Mouse (Mus musculus): ENCODE measurements around the gene Tppp. TPM values are rescaled to one million over a fixed set of nuclear protein-coding genes. Genes with fewer than 3 reads are reported as not detected.
A peak's percentile ranks its signal among the peaks of the same experiment; 100 is the strongest.
"Not testable (repeated sequence)": the region's sequence is repeated elsewhere in the genome, so short reads cannot be mapped to it uniquely, and the experiment has no call there.

Tppp gene
- polyA plus RNA-seq, 1 experiment, result not detected

- TF ChIP-seq POLR2A (IDR thresholded peaks at IDR 0.05; ENCODE audit: low read depth, low read length) (no peak), CTCF (IDR thresholded peaks at IDR 0.05; ENCODE audit: borderline replicate concordance, insufficient read depth, low read length) (no peak)
- Histone ChIP-seq H3K4me3 (ENCODE audit: insufficient read depth, low read length) (no peak overlapping the region), H3K27ac (ENCODE audit: insufficient read depth, low read length) (no peak overlapping the region), H3K4me1 (ENCODE audit: control insufficient read depth, insufficient read depth, low read length) (no peaks in the 10 kb centered on the region)
These were observed 17.9 kb upstream of the Tppp start for GRCm38 (mm10) chr13:73991267-73991666.

DNA sequence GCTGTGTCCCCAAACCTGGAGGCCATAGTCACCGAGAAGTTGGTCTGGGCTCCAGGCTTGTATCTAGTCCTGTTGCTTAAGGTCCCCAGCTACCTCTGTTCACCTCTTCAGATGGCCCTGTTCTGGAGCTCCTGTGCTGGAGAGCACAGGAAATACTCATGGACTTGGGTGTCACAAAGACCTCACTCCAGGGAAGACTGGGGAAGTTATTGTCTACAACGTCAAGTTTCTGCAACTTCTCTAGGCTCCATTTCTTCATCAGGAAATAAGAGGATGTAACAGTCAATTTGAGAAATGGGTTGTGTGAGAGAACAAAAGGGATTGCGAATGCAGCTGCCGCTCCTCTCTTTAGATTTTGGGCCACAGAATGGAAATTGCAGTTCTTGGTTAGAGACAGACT is 12.8 kb upstream of the Tppp start:
- H3K4me1 ChIP-seq (ENCODE audit: control insufficient read depth, insufficient read depth, low read length), result no peaks in the 10 kb centered on the region

DNA sequence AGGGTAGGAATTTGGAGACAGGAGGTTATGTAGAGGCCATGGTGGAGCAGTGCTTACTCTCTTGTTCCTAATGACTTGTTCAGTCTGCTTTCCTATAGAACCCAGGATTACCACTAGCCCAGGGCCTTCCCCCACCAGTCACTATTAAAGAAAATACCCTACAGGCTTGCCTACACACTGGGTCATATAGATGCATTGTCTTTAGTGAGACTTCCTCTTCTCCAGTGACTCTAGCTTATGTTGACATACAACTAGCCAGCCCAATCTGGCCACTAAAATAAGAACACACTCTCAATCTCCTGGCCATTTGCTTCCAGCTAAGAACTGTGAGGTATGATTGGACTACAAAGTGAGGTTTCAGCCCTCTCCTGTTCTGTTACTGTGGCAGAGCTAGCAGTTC is 8.7 kb upstream of the Tppp start:
- no peaks in the 10 kb centered on the region for H3K4me1 ChIP-seq (ENCODE audit: control insufficient read depth, insufficient read depth, low read length)
- no peak for TF ChIP-seq CTCF (IDR thresholded peaks at IDR 0.05; ENCODE audit: borderline replicate concordance, insufficient read depth, low read length)
- no peak for TF ChIP-seq POLR2A (IDR thresholded peaks at IDR 0.05; ENCODE audit: low read depth, low read length)
- no peak overlapping the region for H3K27ac ChIP-seq (ENCODE audit: insufficient read depth, low read length)
- H3K4me3 ChIP-seq (ENCODE audit: insufficient read depth, low read length), result no peak overlapping the region

More for the DNA sequence above, 12.8 kb upstream of the Tppp start:
- no peak overlapping the region for H3K27ac ChIP-seq (ENCODE audit: insufficient read depth, low read length)
- no peak overlapping the region for H3K4me3 ChIP-seq (ENCODE audit: insufficient read depth, low read length)
- TF ChIP-seq CTCF (IDR thresholded peaks at IDR 0.05; ENCODE audit: borderline replicate concordance, insufficient read depth, low read length) (no peak), POLR2A (IDR thresholded peaks at IDR 0.05; ENCODE audit: low read depth, low read length) (no peak)

- H3K4me3 ChIP-seq (ENCODE audit: insufficient read depth, low read length), result no peak overlapping the region
- no peaks in the 10 kb centered on the region for H3K4me1 ChIP-seq (ENCODE audit: control insufficient read depth, insufficient read depth, low read length)
- no peak overlapping the region for H3K27ac ChIP-seq (ENCODE audit: insufficient read depth, low read length)
- TF ChIP-seq POLR2A (IDR thresholded peaks at IDR 0.05; ENCODE audit: low read depth, low read length) (no peak), CTCF (IDR thresholded peaks at IDR 0.05; ENCODE audit: borderline replicate concordance, insufficient read depth, low read length) (no peak)
These were observed 8.2 kb upstream of the Tppp start for GRCm38 (mm10) chr13:74000961-74001360.

DNA sequence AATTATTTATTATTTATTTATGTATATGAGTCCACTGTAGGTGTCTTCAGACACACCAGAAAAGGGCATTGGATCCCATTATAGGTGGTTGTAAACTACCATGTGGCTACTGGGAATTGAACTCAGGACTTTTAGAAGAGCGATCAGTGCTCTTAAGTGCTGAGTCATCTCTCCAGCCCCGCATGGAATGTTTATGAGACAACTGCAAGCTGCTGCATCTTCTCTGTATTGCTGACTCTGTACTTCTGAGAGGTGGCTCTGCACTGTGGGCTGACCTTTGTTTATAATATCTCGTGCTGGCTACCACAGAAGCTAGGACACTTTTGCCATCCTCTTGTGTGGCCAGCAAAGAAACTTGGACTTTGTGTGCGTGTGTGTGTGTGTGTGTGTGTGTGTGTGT is 7.7 kb upstream of the Tppp start:
- Histone ChIP-seq H3K4me3 (ENCODE audit: insufficient read depth, low read length) (no peak overlapping the region), H3K27ac (ENCODE audit: insufficient read depth, low read length) (no peak overlapping the region), H3K4me1 (ENCODE audit: control insufficient read depth, insufficient read depth, low read length) (no peaks in the 10 kb centered on the region)
- TF ChIP-seq POLR2A (IDR thresholded peaks at IDR 0.05; ENCODE audit: low read depth, low read length) (no peak), CTCF (IDR thresholded peaks at IDR 0.05; ENCODE audit: borderline replicate concordance, insufficient read depth, low read length) (no peak)

- not testable (repeated sequence) for H3K27ac ChIP-seq (ENCODE audit: insufficient read depth, low read length); H3K4me3 ChIP-seq (ENCODE audit: insufficient read depth, low read length); H3K4me1 ChIP-seq (ENCODE audit: control insufficient read depth, insufficient read depth, low read length)
These were observed 2.3 kb upstream of the Tppp start for GRCm38 (mm10) chr13:74006881-74007280.

DNA sequence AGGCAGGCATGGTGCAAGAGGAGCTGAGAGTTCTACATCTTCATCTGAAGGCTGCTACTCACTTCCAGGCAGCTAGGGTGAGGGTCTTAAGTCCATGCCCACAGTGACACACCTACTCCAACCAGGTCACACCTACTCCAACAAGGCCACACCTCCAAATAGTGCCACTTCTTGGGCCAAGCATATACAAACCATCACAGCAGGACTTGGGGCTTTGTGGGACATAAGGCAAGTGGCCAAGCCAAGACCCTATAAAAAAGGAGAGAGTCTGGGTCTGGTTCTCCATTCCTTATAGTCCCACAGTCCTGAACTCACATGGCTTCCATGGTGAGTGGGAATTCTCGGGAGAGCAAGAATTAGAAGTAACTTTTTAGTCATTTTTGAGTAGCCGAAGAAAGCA is 991 bp upstream of the Tppp start:
- H3K4me3 ChIP-seq (ENCODE audit: insufficient read depth, low read length); H3K4me1 ChIP-seq (ENCODE audit: control insufficient read depth, insufficient read depth, low read length); H3K27ac ChIP-seq (ENCODE audit: insufficient read depth, low read length): not testable (repeated sequence)

GRCm38 (mm10) chr13:74009791-74010614 is 796 bp downstream of the Tppp start:
- no peak overlapping the region for H3K27ac ChIP-seq (ENCODE audit: insufficient read depth, low read length)
- no peaks in the 10 kb centered on the region for H3K4me1 ChIP-seq (ENCODE audit: control insufficient read depth, insufficient read depth, low read length)
- TF ChIP-seq POLR2A (IDR thresholded peaks at IDR 0.05; ENCODE audit: low read depth, low read length) (no peak), CTCF (IDR thresholded peaks at IDR 0.05; ENCODE audit: borderline replicate concordance, insufficient read depth, low read length) (no peak)
- H3K4me3 ChIP-seq (ENCODE audit: insufficient read depth, low read length), result peak overlapping the region; percentile 39

DNA sequence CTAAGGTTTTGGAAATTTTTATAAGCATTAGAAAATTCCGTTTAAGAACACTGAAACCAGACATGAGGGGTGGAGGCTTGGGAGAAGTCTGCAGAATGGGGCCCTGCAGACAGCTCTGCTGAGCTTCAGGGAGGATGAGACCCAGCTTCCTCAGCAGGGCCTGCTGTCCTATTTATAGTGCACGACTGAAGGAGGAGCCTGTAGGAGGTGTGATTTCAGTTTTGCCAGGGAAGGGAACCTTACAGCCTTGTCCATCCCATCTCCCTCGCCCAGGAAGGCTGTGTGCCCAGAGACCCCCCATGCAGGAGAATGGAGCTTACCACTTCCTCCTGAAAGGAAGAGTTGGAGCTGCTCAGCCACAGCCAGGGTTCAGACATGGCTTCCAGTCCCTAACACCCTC is 1.5 kb downstream of the Tppp start:
- no peaks in the 10 kb centered on the region for H3K4me1 ChIP-seq (ENCODE audit: control insufficient read depth, insufficient read depth, low read length)
- no peak overlapping the region for H3K4me3 ChIP-seq (ENCODE audit: insufficient read depth, low read length)
- H3K27ac ChIP-seq (ENCODE audit: insufficient read depth, low read length), result no peak overlapping the region
- no peak for TF ChIP-seq POLR2A (IDR thresholded peaks at IDR 0.05; ENCODE audit: low read depth, low read length)
- no peak for TF ChIP-seq CTCF (IDR thresholded peaks at IDR 0.05; ENCODE audit: borderline replicate concordance, insufficient read depth, low read length)

- no peak overlapping the region for H3K27ac ChIP-seq (ENCODE audit: insufficient read depth, low read length)
- H3K4me3 ChIP-seq (ENCODE audit: insufficient read depth, low read length), result no peak overlapping the region
- TF ChIP-seq POLR2A (IDR thresholded peaks at IDR 0.05; ENCODE audit: low read depth, low read length) (no peak), CTCF (IDR thresholded peaks at IDR 0.05; ENCODE audit: borderline replicate concordance, insufficient read depth, low read length) (no peak)
- no peaks in the 10 kb centered on the region for H3K4me1 ChIP-seq (ENCODE audit: control insufficient read depth, insufficient read depth, low read length)
These were observed 6.7 kb downstream of the Tppp start for GRCm38 (mm10) chr13:74015908-74016307.

GRCm38 (mm10) chr13:74017426-74017825 is 8.2 kb downstream of the Tppp start:
- Histone ChIP-seq H3K4me3 (ENCODE audit: insufficient read depth, low read length) (no peak overlapping the region), H3K27ac (ENCODE audit: insufficient read depth, low read length) (no peak overlapping the region), H3K4me1 (ENCODE audit: control insufficient read depth, insufficient read depth, low read length) (no peaks in the 10 kb centered on the region)
- TF ChIP-seq CTCF (IDR thresholded peaks at IDR 0.05; ENCODE audit: borderline replicate concordance, insufficient read depth, low read length) (no peak), POLR2A (IDR thresholded peaks at IDR 0.05; ENCODE audit: low read depth, low read length) (no peak)

GRCm38 (mm10) chr13:74019006-74019405 is 9.8 kb downstream of the Tppp start:
- H3K4me3 ChIP-seq (ENCODE audit: insufficient read depth, low read length); H3K27ac ChIP-seq (ENCODE audit: insufficient read depth, low read length); H3K4me1 ChIP-seq (ENCODE audit: control insufficient read depth, insufficient read depth, low read length): not testable (repeated sequence)

Data from embryonic fibroblast, embryonic 13.5 days (primary cell).